Mouse (Mus musculus) cortical plate, adult 2 months (tissue): Measurements from ENCODE around the gene Cavin1. TPM values are rescaled to one million over a fixed set of nuclear protein-coding genes. Genes with fewer than 3 reads are reported as not detected.

Experiments
- H3K27ac ChIP-seq: fragments of 200-500 bp; 2 replicates; pipeline ENCODE4 v1.5.1; 2012; ENCODE audit warnings: low read length, control low read depth, inconsistent platforms; ENCODE audit not compliant: insufficient read depth
- H3K4me1 ChIP-seq: fragments of 200-500 bp; 2 replicates; pipeline ENCODE4 v1.6.1; 2011; ENCODE audit warnings: low read length; ENCODE audit not compliant: control insufficient read depth, insufficient read depth
- H3K4me3 ChIP-seq: fragments of 200-500 bp; 2 replicates; pipeline ENCODE4 v1.5.1; 2011; ENCODE audit warnings: mild to moderate bottlenecking, low read length, control low read depth; ENCODE audit not compliant: insufficient read depth
- CTCF ChIP-seq: fragments of 200-500 bp; IDR thresholded peaks from 2 replicates; pipeline ENCODE4 v1.5.1; 2011; ENCODE audit warnings: mild to moderate bottlenecking, control low read depth, low read length; ENCODE audit not compliant: insufficient read depth; ENCODE audit errors: extremely low read depth
- POLR2A ChIP-seq: fragments of 200-500 bp; IDR thresholded peaks from 2 replicates; pipeline ENCODE4 v1.6.1; 2011; ENCODE audit warnings: mild to moderate bottlenecking, low read length, control low read depth; ENCODE audit not compliant: insufficient read depth; ENCODE audit errors: extremely low read depth
- polyA plus RNA-seq: library from polyadenylated mRNA; depleted of rRNA; stranded (reverse); fragments of >200 nt; gene quantifications from 2 replicates; pipeline ENCODE4 v1.2.3, GENCODE M21; 2012

The Cavin1 gene
- polyA plus RNA-seq, 1 experiment = 21.1 TPM

DNA sequence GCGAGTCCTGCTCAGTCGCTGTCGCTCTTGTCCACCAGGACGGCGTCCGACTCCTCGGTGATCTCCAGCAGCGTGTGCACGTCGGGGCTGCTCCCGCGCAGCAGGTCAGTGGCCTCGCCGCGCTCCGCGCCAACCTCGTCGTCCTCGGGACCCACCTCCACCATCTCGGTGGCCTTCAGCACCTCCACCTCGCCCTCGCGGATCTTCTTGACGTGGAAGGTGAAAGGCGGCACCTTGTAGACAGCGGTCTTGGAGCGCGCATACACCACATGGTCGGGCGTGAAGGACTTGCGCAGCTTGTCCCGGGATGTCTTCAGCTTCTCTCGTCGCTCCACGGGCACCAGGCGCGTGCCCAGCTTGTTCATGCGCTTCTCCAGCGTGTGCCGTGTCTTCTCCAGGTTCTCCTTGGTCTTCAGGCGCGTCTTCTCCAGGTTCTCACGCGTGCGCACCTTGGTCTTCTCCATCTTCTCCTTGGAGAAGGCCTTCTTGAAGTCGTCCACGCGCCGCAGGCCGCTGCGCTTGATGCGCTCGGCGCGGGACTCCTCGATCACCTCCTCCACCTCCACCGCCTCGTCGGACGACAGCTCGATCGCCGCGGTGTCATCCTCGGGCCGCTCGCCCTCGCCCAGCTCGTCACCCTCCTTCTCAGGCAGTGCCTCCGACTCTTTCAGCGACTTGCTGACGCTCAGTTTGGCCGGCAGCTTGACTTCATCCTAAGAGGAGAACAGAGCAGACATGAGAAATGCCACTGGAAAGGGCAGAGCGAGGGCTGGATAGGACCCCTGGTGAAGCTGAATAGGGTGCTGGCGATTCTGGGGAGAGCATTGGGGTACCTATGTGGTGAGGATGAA is 11.8 kb downstream of the Cavin1 start:
- no peak overlapping the region for H3K27ac ChIP-seq
- no peaks in the 10 kb centered on the region for H3K4me1 ChIP-seq
- TF ChIP-seq CTCF (no peak), POLR2A (no peak)
- no peak overlapping the region for H3K4me3 ChIP-seq

DNA sequence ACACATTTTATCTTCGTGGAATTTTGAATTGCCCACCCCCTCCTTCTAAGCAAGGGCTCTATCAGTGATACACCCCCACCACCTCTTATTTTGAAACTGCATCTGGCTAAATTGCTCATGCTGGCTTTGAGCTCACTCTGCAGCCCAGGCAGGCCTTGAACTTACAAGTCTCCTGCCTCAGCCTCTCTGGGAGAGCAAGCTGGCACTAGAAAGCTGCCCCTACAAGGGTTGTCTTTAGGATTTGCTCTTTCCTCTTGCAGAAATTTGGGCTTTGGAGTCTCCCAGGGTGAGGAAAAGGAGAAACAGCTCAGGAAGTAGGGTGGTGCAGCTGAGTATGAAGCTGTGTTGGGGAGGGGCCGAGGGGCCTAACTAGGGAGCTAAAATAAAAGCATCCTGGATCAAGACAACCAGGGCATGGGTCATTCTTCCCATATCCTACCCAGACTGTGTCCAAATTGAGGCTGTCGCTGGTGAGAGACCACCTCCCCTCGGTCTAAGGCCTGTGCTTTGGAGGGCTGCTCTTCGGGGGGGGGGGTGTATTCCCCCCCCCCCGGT is 12.7 kb downstream of the Cavin1 start:
- H3K4me3 ChIP-seq = no peak overlapping the region

DNA sequence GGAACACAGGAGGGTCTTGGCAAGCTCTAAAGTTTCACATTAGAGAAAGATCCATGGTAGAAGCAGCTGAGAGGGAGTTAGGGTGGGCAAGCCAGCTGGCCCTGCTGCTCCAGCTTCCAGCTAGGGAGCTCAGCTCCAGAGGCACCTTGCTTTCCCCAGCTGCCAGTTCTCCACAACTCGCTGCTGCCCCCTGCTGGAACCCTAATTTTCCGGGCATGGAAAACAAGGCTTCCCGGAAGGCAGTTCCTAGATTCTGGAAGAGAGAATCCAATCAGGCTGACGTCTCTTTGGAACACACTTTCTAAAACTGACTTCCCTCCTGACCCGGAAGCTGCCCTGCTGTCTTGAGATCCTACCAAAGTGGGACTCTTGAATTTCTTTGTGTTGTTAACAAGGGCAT is 13.4 kb downstream of the Cavin1 start:
- H3K4me3 ChIP-seq = no peak overlapping the region
- TF ChIP-seq POLR2A (no peak), CTCF (peak; percentile 94)
- no peak overlapping the region for H3K27ac ChIP-seq
- no peaks in the 10 kb centered on the region for H3K4me1 ChIP-seq

More for the DNA sequence above, 12.7 kb downstream of the Cavin1 start:
- no peak for TF ChIP-seq POLR2A
- no peak for TF ChIP-seq CTCF
- H3K27ac ChIP-seq = no peak overlapping the region
- H3K4me1 ChIP-seq = no peaks in the 10 kb centered on the region

DNA sequence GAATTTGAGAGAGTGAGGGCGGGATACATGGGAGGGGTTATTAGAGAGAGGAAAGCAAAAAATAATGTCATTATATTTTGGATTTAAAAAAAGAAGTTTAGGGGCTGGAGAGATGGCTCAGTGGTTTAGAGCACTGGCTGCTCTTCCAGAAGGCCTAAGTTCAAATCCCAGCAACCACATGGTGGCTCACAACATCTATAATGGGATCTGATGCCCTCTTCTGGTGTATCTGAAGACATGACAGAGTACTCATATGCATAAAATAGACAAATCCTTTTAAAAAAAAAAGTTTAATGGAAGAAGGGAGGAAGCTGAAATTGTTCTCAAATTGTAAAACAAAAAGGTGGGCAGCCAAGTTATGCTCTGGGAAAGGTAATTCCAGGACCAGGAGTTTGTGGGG is 21.1 kb downstream of the Cavin1 start:
- Histone ChIP-seq H3K4me3 (no peak overlapping the region), H3K4me1 (no peaks in the 10 kb centered on the region)
- TF ChIP-seq CTCF = no peak
- TF ChIP-seq POLR2A = no peak

DNA sequence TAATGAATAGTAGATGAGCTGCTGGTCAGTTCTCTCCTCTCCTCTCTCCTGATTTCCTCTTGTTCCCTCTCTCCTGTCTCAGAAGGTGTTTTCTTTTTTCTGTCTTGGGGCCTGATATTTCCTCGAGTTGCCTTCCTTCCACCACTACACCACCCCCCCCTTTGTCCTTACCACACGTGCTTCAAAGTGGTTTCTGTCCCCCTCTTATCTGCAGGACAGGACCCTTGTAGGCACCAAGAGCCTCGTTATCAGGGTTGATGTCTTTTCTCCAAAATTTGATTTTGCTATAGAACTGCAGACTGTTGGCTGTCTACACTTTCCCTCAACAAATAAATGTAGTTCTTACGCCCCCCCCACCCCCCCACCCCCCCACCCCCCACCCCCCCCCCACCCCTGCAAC is 22.4 kb downstream of the Cavin1 start:
- H3K27ac ChIP-seq = no peak overlapping the region
- no peak for TF ChIP-seq CTCF
- no peak for TF ChIP-seq POLR2A
- no peak overlapping the region for H3K4me3 ChIP-seq
- no peaks in the 10 kb centered on the region for H3K4me1 ChIP-seq

More for the DNA sequence above, 21.1 kb downstream of the Cavin1 start:
- H3K27ac ChIP-seq = no peak overlapping the region

DNA sequence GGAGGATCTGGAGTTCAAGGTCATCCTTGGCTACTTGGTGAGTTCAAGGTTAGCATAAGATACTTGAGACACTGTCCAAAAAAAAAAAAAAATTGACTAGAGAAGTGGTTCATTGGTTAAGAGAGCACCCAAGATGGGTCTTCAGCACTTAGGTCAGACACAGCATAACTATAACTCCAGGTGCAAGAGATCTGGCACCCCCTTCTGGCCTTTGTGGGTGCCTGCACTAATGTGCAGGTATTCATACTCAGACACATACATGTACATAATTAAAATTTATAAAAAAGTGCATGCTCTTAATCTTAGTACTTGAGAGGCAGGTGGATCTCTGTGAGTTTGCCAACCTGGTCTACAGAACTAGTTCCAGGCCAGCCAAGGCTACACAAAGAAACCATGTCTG is 23.1 kb downstream of the Cavin1 start:
- TF ChIP-seq POLR2A (no peak), CTCF (no peak)
- Histone ChIP-seq H3K4me3 (no peak overlapping the region), H3K4me1 (no peaks in the 10 kb centered on the region), H3K27ac (no peak overlapping the region)

DNA sequence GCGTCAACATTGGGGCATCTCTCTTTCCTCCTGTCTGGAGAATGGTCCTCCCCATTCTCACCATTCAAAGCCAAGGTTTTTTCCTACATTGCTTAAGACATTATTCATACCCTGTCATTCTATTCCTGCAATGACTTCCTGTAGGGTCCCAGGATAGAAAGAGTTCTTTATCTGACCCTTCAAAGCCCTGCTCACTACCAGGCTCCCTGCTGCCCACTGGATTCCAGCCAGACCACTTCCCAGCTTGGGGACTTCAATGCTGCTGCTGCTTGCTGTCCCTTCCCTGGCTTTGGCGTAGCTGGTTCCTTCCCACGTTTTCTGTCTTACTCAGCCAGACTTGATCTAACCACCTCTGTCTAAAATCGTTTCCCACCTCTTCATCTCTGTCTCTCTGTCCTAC is 23.8 kb downstream of the Cavin1 start:
- H3K4me3 ChIP-seq = no peak overlapping the region
- TF ChIP-seq CTCF = no peak
- no peak for TF ChIP-seq POLR2A
- H3K27ac ChIP-seq = no peak overlapping the region
- H3K4me1 ChIP-seq = no peaks in the 10 kb centered on the region

DNA sequence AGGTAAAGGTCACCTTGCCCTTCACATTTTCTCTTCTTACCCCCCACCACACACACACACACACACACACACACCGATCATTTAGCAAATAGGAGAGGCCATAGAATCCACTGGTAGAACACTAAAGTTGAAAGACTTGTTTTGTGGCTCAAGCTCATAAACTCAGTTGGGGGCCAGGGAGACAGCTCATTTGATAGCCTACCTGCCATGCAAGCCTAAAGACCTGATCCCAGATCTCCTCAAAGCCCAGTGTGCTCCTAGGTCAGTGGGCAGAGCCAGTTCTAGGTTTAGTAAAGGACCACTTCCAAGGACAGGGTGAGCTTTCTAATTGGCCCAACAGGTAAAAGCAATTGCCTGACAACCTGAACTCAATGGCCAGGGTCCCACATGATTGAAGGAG is 28.3 kb downstream of the Cavin1 start:
- Histone ChIP-seq H3K4me1 (peaks cover 3% of the 10 kb centered on the region; the same call in 1 of the 2 replicates), H3K27ac (no peak overlapping the region), H3K4me3 (no peak overlapping the region)
- TF ChIP-seq POLR2A = no peak
- TF ChIP-seq CTCF = no peak

DNA sequence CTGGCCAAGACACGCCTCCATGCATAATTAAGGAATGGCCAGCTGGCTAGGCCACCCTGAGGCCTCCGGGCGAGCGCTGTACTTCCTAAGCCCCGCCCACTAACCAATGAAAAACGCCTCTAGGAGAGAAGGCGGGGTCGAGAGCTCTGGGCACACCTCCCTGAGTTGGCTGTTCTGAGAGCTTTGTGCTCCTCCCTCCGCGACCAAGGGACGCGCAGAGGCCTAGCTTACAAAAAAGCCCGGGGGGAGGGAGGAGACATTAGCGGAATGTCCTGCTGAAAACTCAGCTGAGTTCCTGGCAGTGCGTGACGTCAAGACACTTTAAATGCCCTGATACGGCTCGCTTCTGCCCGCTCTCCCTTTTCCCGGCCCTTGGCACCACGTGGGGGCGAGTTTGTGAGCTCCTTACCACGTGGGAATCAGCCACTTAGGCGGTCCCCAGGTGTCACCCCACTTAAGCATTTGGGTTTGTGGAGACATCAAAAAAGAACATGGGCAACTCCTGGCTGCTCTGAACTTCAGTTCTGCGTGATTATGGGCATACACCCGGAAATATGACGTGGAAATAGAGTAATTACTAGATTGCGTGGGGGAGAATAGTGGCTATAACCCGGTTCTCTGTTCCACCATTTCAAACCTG is 31.1 kb downstream of the Cavin1 start, which contains the start of gene Stat3:
Gene Stat3 (minus strand): TSS at position 29 of the 640 bp plus-strand sequence.
- H3K27ac ChIP-seq = peak within 1 kb of the TSS; percentile 47
- H3K4me3 ChIP-seq = peak within 1 kb of the TSS; percentile 77
- peaks cover 3% of the 10 kb centered on the region; the same call in 1 of the 2 replicates for H3K4me1 ChIP-seq
- TF ChIP-seq POLR2A (no peak), CTCF (no peak)
